Mouse (Mus musculus) left cerebral cortex, postnatal 14 days (tissue): ENCODE results near the gene H3f3b. TPM values are rescaled to one million over a fixed set of nuclear protein-coding genes. Genes with fewer than 3 reads are reported as not detected.
A peak's percentile ranks its signal among the peaks of the same experiment; 100 is the strongest.

Experiments used
- DNase-seq, 2 experiments: peaks; one replicate each; pipeline ENCODE4 v3.0.0; 2021 to 2022; ENCODE audit warnings: low spot score in 2 of 2, mixed read lengths in 1 of 2
- intact Hi-C: fragments of 180-260 bp; cut with DNase I; formaldehyde crosslinking; loops from one replicate; pipeline ENCODE4 v1.15.1; 2025
- long read RNA-seq, 2 experiments: library from polyadenylated mRNA; stranded (forward); transcript quantifications; one replicate each; pipeline ENCODE4 v2.0.0; 2021
- total RNA-seq, 2 experiments: library from RNA; stranded (reverse); gene quantifications; 2 replicates each; pipeline ENCODE4 v1.2.3; 2021

Gene H3f3b
- 100 to 1,000 TPM; 254 to 295 TPM for total RNA-seq
- long read RNA-seq, experiment 1, transcript H3f3b-201 (4 exons, 1,993 nt) = major isoform, 630 of 672 reads
- long read RNA-seq, experiment 1, transcript H3f3b-203 (3 exons, 773 nt) = minor isoform, 10 of 672 reads
- long read RNA-seq, experiment 1, partial matches to known transcripts = 1 of 672 reads
- long read RNA-seq, experiment 1, other reads (novel, unspliced or antisense) = 29 of 672 reads
- long read RNA-seq, experiment 2, transcript H3f3b-203 (3 exons, 773 nt) = minor isoform, 12 of 385 reads
- long read RNA-seq, experiment 2, transcript H3f3b-201 (4 exons, 1,993 nt) = major isoform, 359 of 385 reads
- long read RNA-seq, experiment 2, partial matches to known transcripts = 0 of 385 reads
- long read RNA-seq, experiment 2, other reads (novel, unspliced or antisense) = 14 of 385 reads

GRCm38 (mm10) chr11:116027756-116028155 is at the start of gene H3f3b:
H3f3b (minus strand) TSS chr11:116027962.
- intact Hi-C loops = no loop called here

GRCm38 (mm10) chr11:116076836-116077235 is 49.1 kb upstream of the H3f3b start:
- intact Hi-C loops = no loop called here
- DNase-seq = no peak

More at GRCm38 (mm10) chr11:116027756-116028155, at the start of gene H3f3b:
- no peak for DNase-seq

DNA sequence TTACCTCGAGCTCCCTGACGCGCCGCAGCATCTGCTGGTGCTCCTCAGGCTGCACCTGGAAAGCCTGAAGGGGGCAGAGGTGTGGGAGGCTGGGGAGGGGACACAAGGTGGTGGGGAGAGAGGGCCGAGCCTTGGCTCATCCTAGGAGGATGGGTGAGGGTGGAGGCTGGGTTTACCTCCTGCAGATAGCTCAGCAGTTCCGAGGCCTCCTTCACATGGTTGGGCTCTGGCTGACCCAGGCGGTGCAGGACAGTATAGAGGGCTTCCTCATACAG is 48.4 kb upstream of the H3f3b start:
- DNase-seq = no peak
- intact Hi-C loops = no loop called here

- no peak for DNase-seq
- intact Hi-C loops = no loop called here
Measured at GRCm38 (mm10) chr11:116075539-116076265, 47.9 kb upstream of the H3f3b start.

GRCm38 (mm10) chr11:116074436-116074991 is 46.8 kb upstream of the H3f3b start:
- DNase-seq = no peak
- intact Hi-C loops = no loop called here

DNA sequence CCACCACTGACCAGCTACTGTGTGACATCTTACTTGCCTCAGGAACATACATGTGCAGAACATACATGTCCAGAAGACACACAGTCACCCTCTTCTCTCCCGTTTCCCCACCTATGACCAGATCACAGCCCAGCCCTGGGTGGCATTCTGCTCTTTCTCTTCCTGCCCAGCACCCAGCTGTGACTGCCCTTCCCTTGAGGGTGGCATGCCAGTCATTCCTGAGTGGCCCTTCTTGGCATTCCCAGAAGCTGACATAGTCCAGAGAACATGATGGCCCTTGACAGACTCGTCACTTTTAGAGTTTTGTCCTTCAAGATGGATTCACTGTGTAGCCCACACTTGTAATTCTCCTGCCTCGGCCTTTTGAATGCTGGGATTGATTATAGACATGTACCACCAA is 44.8 kb upstream of the H3f3b start:
- intact Hi-C loops = no loop called here
- DNase-seq = no peak

DNA sequence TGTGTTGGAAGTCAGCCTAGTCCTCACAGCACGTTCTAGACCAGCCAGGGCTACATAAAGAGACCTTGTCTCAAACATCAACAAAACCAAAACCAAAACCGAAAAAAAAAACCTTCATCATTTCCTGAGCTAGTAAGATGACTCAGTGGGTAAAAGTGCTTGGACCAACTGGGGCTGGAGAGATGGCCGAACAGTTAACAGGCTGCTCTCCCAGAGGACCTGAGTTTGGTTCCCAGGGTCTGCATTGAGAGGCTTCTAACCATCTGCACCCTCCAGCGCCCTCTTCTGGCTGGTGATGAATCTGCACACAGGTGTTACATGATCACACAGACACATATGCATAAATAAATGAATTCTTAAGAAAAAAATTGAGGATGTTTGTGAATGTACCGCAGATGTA is 43.7 kb upstream of the H3f3b start:
- no peak for DNase-seq
- intact Hi-C loops = no loop called here

DNA sequence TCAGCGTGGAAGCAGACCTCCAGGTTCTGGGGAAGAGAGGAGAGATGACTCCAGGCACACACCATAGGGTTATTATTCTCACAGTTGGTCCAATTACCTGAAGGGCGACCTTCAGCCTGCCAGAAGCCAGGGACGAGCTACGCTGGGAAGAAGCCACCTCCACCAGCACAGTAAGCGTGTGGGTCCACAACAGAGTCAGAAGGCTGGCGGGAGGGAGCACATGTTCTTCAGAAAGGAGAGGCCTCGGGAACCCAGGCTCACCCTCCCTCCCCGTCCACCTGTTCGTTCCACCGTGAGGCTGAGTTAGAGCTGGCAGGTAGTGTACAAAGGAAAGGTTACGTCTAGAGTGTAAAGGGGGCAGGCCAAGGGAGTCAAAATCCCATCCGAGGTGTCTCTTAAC is 37.6 kb upstream of the H3f3b start:
- DNase-seq = no peak
- intact Hi-C loops = no loop called here

GRCm38 (mm10) chr11:116064187-116064867 is 36.6 kb upstream of the H3f3b start:
- intact Hi-C loops = no loop called here
- DNase-seq = no peak

GRCm38 (mm10) chr11:116063562-116063961 is 35.8 kb upstream of the H3f3b start:
- intact Hi-C loops = no loop called here
- DNase-seq = no peak

DNA sequence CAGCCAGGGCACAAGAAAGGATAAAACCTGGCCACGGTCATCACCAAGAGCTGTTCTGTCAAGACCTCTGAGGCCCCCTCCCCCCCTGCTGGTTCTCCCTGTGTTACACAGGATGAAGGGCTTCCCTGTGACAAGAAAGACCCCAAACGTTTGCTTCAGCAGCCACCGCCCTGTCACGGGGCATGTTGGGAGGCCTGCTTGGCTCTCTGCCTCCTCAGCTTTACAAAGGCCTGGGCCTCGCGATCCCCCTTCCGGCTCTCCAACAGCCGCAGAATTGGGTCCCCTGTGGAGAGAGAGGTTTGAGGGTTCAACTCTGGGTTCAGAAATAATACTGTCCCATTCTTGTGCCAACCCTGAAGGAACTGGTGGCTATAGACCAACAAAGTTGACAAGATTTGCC is 34.8 kb upstream of the H3f3b start:
- intact Hi-C loops = no loop called here

DNA sequence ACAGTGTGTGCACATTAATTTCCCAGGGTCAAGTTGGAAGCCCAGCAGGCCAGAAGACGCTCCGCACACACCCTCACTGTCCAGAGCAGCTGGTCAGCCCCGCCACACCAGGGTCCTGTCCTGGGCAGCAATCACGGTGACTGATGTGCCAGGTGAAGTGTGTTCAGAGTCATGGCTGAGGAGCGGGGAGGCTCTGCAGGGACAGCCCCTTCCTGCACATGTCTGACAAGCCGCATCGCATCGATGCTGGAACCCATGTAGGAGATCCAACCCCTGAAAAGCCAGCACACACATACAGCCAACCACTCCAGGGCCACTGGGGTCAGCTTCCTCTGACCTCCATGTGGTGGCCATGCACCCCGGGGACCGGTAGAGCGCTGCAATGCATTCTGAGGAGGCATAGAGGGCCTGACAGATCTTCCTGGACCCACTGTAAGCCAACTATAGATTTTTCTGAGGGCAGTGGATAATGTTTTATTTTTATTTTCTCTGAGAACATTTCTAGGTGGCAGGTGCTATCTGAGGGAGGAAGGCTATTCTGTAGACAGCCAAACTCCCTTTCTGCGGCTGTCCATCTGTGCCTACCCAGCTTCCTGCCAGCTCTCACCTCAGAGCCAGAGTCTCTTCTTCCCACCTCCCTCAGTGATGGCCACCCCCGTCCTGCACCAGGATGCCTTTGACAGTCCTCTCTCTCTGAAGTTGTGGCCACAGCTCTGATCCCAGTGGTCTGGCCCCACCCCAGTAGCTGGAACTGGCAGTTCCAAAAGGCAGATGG is 34.1 kb upstream of the H3f3b start:
- DNase-seq = peak in 1 of 2 experiments; percentile 32
- intact Hi-C loops = no loop called here

More for the DNA sequence above, 34.8 kb upstream of the H3f3b start:
- DNase-seq = no peak

DNA sequence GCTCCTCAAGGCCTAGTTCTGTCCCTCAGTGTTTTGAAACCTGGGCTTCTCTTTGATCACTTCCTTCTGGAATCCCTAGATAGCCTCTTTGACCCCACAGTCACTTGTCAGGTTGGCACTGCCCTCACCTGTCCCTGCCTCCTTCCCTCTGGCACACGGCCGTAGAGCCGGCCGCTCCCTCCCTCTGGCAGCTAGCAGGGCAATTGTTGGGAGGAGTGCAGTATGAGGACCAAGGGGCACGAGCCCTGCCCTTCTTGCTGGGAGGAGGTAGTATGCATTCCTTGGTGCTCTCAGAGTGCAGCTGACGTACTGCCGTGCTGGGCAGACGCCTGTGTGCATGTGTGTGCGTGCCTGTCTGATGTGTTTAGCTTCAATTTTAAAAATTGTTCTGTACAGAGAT is 32.8 kb upstream of the H3f3b start:
- intact Hi-C loops = no loop called here
- no peak for DNase-seq

DNA sequence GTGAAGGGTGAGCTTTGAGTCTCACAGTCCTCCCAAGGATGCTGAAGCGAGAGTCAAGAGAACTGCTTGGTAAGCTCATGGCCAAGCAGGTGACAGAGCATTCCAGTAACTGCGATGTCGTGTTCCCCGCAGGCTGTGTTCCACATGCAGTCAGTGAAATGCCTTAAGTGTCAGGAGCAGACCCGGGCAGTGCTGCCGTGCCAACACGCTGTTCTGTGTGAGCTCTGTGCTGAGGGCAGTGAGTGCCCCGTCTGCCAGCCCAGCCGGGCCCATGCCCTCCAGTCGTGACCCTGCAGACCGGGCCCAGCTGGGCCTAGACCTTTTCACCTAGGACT is 31.9 kb upstream of the H3f3b start:
- intact Hi-C loops = no loop called here
- no peak for DNase-seq

DNA sequence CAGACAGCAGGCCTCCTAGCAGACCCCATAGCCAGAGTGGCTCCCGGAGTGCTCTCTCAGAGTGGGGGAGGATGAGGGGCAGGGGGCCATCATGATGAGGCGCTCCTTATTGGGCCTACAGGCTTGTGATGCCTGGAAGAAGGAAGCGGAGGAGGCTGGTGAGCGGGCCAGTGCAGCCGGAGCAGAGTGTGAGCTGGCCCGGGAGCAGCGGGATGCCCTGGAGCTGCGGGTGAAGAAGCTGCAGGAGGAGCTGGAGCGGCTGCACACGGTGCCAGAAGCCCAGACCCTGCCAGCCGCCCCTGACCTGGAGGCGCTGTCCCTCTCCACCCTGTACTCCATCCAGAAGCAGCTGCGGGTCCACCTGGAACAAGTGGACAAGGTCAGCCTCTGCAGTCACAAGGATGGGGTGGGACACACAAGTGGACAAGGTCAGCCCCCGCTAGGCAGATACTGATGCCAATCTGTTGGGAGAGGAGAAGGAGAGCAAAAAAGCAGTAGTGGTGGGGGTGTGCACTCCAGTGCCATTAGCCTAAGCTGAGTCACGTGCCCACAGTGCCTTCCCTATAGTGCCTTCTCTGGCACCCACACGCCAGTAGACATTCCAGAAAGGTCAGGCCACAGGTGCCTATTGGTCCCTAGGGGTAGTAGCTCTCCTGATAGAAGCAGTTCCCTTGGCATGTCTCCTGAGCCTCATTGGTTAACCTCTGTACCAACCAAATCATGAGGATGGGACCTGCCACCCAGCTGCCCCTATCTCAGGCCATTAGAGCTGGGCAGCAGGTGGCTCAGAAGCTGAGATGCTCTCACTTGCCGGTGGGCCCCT is 31.3 kb upstream of the H3f3b start:
- intact Hi-C loops = no loop called here
- DNase-seq = no peak

- DNase-seq = peak in 1 of 2 experiments; percentile 49
- intact Hi-C loops = no loop called here
Measured at GRCm38 (mm10) chr11:116058022-116058614, 30.4 kb upstream of the H3f3b start.

DNA sequence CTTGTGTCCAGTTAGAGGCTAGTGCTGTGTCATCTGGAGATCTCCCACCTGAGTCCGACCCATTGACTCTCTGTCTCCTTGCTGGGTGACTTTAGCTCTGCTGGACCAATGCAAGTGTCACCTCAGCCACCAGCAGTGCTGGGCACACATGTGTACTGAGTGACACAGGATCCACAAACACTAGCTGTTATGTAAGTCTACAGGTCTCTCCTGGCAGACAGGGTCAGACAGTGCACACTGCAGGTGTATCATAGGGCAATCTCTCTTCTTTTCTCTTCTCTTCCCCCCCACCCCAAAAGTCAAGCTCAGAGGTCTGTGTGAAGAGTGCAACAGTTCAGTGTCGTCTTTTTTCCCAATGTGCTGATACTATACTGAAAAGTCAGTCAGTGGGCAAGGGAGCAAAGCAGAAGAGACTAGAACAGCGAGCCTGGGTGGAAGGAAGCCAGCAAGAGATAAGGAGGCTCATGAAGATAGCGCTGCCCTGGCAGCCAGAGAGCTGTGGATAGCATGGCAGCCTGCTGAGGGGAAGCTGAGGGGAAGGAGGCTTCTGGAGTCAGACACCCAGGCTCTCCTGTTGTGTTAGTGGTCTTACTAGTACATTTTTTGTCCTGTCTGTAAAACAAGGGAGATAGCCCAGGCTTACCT is 29.6 kb upstream of the H3f3b start:
- no peak for DNase-seq
- intact Hi-C loops = no loop called here

GRCm38 (mm10) chr11:116055873-116056272 is 28.1 kb upstream of the H3f3b start:
- intact Hi-C loops = no loop called here
- DNase-seq = no peak
